Mouse (Mus musculus): ENCODE results near the gene Pja2.
A peak's percentile ranks its signal among the peaks of the same experiment; 100 is the strongest.
"Not testable (repeated sequence)": the region's sequence is repeated elsewhere in the genome, so short reads cannot be mapped to it uniquely, and the experiment has no call there.

Gene Pja2

DNA sequence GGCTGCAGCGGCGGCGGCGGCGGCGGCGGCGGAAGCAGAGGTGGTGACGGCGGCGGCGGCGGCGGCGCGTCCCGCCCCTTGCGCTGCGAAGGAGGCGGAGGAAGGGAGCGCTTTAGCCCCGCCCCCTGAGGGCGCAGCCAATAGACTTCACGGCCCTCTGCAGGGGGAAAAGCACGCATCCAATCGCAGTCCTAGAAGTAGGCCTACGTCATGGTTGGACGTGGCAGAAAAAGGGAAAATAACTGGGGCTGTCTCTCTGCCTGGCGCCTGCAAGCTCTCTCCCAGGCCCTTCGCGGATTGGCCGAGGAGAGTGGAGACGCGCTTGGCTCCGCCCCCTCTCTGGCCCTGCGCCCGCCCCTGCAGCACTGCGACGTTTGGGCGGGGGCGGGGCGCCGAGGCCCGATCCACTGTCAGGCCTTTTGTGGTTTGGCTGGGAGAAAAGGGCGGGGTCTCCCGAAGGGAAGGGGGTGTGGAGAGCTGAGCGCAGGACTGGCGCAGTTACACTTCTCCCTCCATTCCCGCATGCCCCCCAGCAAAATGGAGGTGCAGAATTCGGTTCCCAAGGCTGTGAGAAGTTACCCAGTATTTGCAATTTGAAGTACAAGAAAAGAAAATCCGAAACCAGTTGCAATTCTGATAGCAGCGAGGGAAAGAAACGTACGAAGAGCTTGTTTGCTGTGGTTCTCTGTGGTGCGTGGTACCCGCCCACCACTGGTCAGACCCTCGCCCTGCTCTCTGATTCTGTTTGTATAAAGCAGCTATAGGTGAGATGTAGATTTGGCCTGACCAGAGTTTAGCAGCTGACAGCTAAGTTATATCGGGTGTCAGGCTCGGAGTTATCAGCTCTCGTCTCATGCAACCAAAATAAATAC is at the start of gene Pja2:
Gene Pja2 (minus strand): TSS at position 19 of the 872 bp plus-strand sequence.
- peak; percentile 99 for DNase-seq (ENCODE audit: extremely low spot score)

DNA sequence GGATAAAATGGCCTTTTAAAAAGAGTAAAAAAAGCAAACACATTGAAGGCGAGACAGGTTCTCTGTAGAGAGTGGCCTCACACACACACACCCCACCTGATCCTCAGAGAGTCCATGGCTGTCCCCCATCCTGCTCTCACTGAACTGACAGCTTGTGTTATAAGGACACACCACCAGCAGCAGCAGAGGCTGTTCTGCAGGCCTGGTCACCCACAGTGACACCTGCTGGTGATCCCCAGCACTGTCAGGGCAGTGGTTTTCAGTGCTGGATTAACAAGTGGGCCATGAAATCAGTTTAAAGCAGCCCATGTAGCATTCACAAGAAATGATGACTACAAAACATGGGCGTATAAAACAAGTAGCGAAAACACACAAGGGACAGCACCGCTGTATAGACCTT is 43.6 kb upstream of the Pja2 start:
- DNase-seq (ENCODE audit: extremely low spot score): peak; percentile 67

DNA sequence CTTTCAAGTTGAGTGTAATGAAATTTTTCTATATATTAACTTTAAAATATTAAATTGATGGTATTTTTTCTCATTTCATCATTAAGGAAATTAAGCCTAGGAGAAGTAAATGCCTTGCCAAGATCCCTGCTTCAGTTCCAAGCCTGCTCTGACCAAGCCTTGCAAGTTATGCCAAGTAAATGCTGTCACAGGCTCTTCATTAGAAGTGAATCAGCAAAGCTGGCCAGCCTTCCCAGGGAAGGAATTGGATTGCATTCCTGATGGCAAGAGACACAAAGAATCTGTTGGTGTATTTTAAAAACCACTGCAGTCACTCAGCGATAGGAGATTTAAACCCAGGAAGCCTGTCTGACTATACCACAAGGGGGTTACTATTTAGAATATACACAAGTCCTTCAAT is 32.0 kb upstream of the Pja2 start:
- no peak for DNase-seq (ENCODE audit: extremely low spot score)

DNA sequence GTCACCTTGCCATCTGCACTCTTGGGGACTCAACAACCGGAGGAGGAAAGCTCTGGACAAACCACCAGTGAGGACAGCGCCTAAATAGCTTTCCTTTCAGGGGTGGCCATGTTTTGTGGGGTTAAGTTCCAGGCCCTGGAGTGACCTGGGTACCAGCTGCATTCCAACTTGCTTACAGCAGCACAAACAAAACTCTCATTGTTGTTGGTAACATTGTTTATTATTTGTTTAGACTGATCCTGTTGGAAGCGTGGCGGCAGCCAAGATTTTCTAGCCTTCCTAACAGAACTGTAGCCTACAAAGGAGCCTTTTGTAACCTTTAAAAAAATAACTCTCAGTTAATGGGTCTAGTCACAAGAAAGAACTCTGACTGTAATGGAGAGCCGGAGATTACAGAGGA is 30.9 kb upstream of the Pja2 start:
- no peak for DNase-seq (ENCODE audit: extremely low spot score)

DNA sequence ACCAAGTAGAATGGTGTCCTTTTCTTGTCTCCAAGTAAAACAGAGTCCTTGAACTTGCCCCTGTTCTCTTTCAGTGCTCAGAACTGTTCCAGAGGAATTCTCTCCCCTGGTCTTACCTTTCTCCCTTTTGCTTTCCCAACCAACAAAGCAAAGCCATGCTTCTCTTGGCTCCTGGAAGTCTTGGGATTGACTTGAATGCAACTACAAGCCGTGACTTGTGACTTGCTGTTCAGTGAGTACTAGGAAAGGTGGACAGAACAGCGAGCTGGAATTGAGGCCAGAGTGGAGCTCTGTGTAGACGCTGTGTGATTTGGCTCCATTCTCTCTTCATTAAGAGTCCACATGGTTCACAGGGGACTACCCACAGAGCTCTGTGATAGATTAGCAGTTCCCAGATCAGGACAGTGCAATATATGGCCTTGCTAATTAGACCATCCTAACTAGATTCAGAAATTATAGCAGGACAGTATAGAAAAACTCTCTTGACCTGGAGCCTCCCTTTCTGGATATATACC is 30.3 kb upstream of the Pja2 start:
- DNase-seq (ENCODE audit: extremely low spot score): no peak

DNA sequence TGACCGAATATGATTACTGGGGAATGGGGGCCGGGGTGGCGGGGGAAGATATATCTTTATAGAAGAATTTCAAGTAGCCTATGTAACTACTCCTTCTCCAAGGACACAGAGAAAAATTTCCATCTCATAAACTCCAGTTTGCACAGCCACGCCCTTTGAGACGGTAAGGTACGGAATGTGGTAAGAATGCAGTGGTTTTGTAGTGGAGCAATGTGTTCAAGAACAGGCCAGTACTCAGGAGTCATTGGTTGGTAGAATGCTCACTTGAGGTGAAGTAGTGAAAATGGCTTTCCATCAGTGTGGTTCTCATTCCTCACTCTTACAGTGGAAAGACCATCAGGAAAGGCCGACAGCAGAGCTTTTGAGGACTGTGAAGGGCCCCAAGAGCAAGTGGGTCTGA is 22.2 kb upstream of the Pja2 start:
- DNase-seq (ENCODE audit: extremely low spot score): no peak

DNA sequence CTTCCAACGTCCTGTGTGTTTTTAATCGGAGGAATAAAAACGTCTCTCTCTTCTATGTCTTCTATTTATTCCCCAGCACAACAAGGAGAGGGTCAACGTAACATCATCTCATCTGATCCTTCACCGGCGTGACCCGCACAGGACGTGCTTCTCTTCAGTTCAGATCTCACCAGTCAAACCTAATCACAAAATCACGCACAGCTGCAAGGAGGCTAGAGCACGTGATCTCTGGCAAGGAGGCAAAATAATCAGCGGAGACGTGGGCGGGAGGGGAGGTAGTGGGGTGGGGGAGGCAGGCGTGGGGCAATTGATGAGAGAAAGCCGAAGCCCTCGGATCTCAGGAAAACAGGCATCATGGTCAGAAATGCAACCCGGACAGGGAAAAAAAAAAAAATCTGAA is 14.4 kb upstream of the Pja2 start:
- DNase-seq (ENCODE audit: extremely low spot score): no peak

DNA sequence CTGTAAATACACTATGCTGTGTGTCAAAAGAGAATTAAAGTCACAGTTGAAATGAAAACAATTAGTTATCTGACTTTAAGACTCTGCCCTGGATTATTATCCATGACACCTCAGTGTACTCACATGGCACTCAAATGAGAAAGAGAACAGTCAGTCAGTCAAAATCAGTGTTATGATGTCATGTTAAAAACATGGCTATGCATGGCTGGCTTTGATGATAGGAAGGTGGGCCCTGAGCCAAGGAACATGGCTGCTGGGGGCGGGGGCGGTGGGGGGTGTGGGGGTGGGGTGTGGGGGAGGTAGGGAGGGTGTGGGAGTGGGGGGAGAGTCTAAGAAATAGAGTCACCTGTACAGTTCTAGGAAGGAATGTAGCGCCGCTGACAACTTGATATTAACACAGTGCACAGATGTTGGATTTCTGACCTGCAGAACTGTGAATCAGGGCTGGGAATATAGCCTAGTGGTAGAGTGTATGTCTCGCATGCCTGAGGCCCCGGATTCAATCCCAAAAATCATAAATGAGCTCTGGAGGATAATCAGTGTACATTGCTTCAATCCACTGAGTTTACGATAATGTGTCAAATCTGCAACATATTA is 13.0 kb upstream of the Pja2 start:
- no peak for DNase-seq (ENCODE audit: extremely low spot score)

DNA sequence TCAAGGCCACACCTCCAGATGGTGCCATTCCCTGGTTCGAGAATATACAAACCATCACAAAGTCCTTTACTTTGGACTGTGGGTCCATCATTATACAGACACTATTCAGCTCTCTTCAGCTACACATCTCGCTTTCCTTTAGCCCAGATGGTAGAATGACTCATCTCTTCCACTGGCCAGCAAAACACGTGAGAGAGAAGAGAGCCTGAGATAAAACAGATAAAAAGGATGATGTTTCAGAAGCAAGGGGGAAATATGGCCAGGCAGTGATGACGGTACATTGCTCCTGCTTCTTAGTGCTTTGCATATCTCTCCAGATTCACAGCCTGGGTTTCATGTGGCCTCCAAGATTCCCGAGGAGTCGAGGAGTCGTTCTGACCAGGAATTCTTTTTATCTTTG is 10.0 kb upstream of the Pja2 start:
- no peak for DNase-seq (ENCODE audit: extremely low spot score)

DNA sequence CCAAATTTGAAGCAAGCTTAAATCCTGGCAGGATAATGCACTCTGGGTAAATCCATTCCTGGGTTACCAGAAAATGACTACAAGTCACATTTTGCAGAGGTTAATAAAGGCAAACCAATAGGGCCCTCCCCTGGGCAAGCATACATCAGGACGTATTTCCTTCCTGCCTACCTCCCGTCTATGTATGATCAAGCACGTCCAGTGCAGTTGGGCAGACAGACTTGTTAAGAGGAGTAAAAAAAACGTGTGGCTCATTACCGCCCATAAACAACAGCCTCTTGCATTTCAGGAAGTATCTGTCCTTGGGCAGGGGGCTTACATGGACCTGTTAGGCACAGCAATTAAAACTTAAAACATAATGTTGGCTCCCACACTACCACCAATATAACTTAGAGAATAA is 8.0 kb upstream of the Pja2 start:
- DNase-seq (ENCODE audit: extremely low spot score): no peak

DNA sequence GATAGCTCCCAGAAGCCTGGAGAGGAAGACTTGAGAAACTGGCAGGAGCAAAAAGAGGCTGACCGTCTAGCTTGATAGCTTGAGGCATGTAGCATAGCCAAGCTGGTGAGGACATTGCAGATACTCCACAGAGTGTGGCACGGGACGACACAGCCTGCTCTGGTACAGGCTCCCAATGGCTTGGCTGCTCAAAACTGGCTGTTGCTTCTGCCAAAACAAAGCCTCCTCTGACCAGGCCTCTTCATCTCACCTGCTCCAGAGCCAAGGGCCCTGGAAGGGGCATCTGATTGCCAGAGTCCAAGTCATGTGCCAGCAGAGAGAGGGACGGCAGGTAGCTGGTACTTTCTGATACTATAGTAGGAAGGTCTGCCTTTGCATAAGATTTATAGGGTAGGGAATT is 5.5 kb upstream of the Pja2 start:
- DNase-seq (ENCODE audit: extremely low spot score): no peak

DNA sequence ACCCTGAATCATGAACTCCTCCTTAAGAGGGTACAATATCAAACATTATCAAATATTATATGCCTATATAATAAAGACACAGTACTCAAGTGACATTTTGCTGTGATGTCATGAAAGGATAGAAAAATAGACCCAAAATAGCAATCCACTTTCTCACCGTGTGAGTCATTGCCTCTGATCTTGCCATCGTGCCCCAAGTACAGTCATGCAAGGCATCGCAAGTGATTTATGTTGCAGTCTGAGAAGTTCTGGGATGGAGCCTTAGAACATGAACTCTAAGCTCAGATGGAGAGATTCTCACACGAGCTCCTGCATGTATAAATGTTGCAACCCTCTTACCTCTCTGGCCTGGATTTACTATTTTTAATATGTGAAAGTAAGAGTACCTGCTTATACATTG is 2.2 kb upstream of the Pja2 start:
- no peak for DNase-seq (ENCODE audit: extremely low spot score)

DNA sequence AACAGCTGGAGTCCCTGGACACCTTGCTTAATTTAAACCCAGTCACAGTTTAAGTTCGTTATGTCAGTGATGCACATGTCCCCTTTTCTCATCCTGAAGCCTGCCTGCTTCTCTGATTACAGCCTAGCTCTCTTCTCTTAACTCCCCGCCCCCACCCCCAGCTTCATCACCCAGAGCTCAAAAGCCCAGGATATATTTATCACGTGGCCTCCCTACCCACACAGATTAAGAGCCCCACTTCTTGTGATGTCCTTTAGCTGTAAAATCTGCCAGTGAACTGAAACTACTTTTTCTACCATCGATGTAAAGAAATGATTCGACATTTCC is 1.0 kb upstream of the Pja2 start:
- no peak for DNase-seq (ENCODE audit: extremely low spot score)

DNA sequence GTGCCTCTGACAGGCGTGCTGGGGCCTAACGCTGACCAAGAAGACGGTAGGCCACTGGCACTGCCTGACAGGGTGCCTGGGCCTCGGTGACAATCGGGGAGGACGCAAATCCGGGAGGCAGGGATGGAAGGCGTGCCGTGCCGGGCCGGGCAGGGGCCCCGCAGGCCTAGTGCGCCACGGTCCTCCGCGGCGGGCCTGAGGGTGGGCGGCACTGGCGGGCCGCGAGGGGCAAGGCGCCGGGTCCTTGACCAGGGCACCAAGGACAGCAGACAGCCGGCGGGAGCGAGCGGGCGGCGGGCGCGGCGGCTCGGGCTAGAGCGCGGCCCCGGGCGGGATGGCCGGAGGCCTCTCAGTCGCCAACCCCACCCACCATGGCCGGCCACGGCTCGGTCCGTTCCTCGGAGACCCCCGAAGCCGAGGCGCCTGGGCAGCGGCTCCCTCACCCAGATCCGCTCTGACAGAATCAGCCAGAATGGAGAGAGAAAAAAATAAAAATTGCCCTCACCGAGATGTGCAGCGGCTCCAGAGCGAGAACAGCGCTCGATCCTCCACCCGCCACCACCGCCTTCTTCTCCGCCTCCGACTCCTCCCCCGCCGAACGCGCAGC is 322 bp downstream of the Pja2 start:
- no peak for DNase-seq (ENCODE audit: extremely low spot score)

DNA sequence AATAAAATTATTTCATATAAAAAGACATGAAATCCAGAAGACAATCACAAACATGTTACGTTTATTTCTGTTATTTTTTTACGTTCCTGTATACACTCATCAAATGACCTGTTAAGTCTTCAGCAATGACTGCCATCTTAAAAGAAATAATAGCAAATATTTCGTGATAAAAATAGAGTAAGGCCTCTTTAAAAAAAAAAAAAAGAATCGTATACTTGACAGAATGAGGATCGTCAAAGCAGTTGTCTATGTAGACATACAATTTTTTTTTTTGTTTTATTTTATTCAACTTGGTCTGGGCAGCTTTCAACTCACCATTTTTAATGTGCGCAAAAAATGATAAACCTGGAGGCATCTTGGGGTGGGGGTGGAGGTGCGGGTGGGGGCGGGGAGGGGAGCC is 831 bp downstream of the Pja2 start:
- no peak for DNase-seq (ENCODE audit: extremely low spot score)

DNA sequence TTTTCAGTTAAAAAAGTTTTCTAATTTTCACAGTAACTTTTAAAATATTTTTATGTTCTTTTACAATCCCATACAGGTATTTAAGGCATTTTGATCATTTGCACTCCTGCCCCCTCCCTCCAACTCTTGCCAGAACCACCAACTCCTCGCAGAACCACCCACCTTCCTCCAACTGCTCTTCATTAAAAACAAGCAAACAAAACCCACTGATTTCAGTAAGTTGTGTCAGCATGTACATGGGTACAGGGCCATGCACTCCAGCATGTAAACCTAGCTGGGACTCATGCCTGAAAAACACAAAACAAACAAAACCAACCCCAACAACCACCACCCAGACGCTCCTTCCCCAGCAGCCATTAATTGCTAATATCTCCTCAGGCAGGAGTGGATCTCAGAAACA is 7.2 kb downstream of the Pja2 start:
- no peak for DNase-seq (ENCODE audit: extremely low spot score)

DNA sequence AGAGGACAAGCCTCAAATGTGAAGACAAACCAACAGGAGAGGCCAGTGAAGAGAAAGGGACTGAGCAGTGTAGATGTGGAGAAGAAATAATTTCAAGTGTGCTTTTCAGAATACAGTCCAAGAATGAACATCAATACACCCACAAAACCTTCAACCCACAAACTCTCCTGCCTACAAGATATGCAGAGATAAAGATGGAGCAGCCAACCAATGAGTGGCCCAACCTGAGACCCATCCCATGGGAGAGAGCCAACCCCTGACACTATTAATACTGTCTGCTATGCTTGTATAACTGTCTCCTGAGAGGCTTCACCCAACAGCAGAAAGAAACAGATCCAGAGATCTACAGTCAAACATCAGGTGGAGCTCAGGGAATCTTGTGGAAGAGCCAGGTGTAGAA is 16.3 kb downstream of the Pja2 start:
- DNase-seq (ENCODE audit: extremely low spot score): no peak

DNA sequence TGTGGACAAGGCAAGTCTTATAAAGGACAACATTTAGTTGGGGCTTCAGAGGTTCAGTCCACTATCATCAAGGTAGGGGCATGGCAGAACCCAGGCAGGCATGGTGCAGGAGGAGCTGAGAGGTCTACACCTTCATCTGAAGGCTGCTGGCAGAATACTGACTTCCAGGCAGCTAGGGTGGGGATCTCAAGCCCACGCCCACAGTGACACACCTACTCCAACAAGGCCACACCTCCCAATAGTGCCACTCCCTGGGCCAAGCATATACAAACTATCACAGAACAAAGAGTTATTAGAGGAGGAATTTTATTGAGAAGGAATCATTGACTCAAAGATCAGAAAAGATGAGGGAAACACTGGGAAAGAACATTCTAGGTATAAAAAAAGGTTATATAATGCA is 17.2 kb downstream of the Pja2 start:
- not testable (repeated sequence) for DNase-seq (ENCODE audit: extremely low spot score)

DNA sequence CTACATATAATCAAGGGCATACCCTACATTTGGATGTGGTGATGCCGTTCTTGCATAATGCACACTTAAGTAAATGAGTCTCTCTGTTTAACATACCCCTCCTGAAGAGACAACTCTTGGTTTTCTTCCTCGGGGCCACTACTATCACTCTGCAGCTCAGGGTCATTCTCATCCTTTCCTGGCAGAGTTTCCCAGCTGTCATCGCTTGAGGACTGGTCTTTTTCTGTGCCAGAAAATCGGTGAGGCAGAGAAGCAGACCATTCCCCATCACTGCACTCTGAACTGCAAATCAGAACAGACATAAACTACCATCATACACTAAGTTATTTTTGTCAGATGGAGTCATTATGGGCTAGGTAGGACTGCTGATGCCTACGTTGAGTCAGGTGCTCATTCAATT is 34.1 kb downstream of the Pja2 start:
- no peak for DNase-seq (ENCODE audit: extremely low spot score)

DNA sequence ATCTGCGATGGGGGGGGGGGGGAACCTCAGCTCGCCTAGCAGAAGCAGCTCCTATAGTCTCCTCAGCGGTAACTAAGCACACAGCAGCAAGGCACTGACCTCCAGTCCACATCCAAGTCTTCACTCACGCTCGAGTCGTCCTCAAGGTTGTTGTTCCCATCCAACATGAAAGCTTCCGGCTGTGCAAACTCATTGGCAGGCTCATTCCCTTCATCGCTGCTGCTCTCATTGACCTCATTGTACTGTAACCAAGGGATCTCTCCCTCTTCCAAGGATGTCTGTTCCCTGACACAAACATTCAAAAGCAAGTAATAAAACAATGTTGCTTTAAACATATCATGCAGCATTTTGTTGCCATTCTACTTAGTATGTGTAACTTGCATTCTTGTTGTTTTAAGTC is 39.0 kb downstream of the Pja2 start:
- no peak for DNase-seq (ENCODE audit: extremely low spot score)

DNA sequence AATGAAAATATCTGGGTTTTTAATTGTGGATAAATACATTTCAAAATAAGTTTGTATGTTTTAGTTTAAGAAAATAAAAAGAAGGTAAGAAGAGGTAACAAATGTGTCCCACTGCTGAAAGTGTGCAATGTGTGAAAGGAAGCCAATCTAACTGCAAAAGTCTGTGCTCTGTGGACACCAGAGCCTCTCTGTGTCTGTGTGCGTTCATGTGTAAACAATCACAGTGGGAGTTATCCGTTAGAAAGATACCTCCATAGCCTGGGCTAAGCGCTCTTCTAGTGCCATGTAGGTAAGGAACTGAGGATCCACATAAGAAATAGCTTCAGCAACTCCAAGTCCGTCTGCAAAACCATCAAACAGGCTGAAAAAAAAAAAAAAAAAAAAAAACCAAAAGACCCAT is 42.0 kb downstream of the Pja2 start:
- DNase-seq (ENCODE audit: extremely low spot score): no peak

DNA sequence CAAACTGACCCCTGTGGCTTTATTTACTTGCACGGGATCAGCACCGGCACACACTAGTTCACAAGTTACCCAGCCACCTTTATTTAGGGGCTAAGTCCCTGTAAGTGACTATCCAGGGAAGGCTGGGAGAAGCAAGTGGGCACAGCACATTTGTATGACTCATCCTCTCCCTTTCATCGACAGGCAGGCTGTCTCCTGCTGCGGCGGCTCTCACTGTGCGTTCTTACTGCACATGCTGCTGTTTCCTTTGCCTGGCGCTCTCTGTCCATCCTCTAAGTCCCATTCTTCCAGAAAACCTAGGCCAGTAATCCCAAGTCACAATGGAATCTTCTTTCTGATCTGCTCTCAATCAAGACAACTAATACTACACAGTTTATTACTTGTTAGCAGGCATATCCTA is 43.7 kb downstream of the Pja2 start:
- DNase-seq (ENCODE audit: extremely low spot score): no peak

DNA sequence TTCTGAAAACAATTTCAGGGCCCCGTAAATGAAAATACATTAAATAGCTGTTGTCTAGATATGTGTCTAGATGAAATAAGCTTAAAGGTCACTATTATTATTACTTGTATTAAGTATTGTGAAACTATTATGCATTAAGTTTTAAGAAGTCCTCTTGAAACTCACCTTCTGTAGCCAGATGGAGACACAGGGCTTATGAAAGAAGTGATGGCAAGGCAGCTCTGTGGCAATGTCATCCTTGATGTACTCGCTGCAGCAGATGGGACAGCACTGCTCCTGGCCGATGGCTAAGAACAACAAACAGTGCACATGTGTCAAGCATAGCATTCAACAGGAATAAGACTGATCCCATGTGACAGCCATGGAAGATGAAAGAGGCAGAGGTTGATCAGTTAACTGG is 44.9 kb downstream of the Pja2 start:
- no peak for DNase-seq (ENCODE audit: extremely low spot score)

Measured in embryo, embryonic 9.5 days (tissue).